Mouse (Mus musculus) megakaryocyte, adult 5-6 weeks (primary cell): Measurements from ENCODE around the gene Ssc4d. TPM values are rescaled to one million over a fixed set of nuclear protein-coding genes. Genes with fewer than 3 reads are reported as not detected.

ENCODE experiments used
- ATAC-seq: 2 replicates; pipeline ENCODE4 v1.8.0; 2016; ENCODE audit warnings: mild to moderate bottlenecking, inconsistent platforms; ENCODE audit not compliant: poor library complexity, severe bottlenecking
- total RNA-seq, 2 experiments: library from RNA; stranded (forward) in 1 of 2; stranded (reverse) in 1 of 2; fragments of 153-499, 151-499 nt in 1 of 2; fragments of 221-1000, 200-1000 nt in 1 of 2; gene quantifications; 2 replicates each; pipeline versions ENCODE4 v1.2.3 to v1.2.4; 2015 to 2017

The Ssc4d gene
- total RNA-seq (2015) (17.1 and 19.9 TPM in 2 replicates), total RNA-seq (2017) (6.0 and 7.4 TPM in 2 replicates)

GRCm38 (mm10) chr5:135974365-135974764, at the start of gene Ssc4d:
Ssc4d (minus strand) TSS chr5:135974531.
- ATAC-seq: no peak

- no peak for ATAC-seq
Measured at GRCm38 (mm10) chr5:136019907-136020306, 45.6 kb upstream of the Ssc4d start.

GRCm38 (mm10) chr5:136018726-136019125, 44.4 kb upstream of the Ssc4d start:
- no peak for ATAC-seq

- ATAC-seq: no peak
Measured at GRCm38 (mm10) chr5:136017262-136017661, 42.9 kb upstream of the Ssc4d start.

- ATAC-seq: no peak
Measured at GRCm38 (mm10) chr5:136016014-136016876, 41.9 kb upstream of the Ssc4d start.

GRCm38 (mm10) chr5:136015586-136015985, 41.3 kb upstream of the Ssc4d start:
- no peak for ATAC-seq

- ATAC-seq: peak; percentile 59
Measured at GRCm38 (mm10) chr5:136014877-136015276, 40.5 kb upstream of the Ssc4d start.

- no peak for ATAC-seq
Measured at GRCm38 (mm10) chr5:136007745-136008144, 33.4 kb upstream of the Ssc4d start.

GRCm38 (mm10) chr5:136004537-136004936, 30.2 kb upstream of the Ssc4d start:
- no peak for ATAC-seq

- ATAC-seq: no peak
Measured at GRCm38 (mm10) chr5:136002751-136003151, 28.4 kb upstream of the Ssc4d start.

- no peak for ATAC-seq
Measured at GRCm38 (mm10) chr5:136002325-136002724, 28.0 kb upstream of the Ssc4d start.

GRCm38 (mm10) chr5:136001222-136001621, 26.9 kb upstream of the Ssc4d start:
- ATAC-seq: no peak

GRCm38 (mm10) chr5:135996162-135996561, 21.8 kb upstream of the Ssc4d start:
- ATAC-seq: no peak

GRCm38 (mm10) chr5:135994725-135995687, 20.7 kb upstream of the Ssc4d start, which contains the start of gene Dtx2:
Dtx2 (plus strand) TSS chr5:135994800.
- ATAC-seq: peak; percentile 91

GRCm38 (mm10) chr5:135994335-135994724, 20.0 kb upstream of the Ssc4d start:
- ATAC-seq: no peak

GRCm38 (mm10) chr5:135993381-135993965, 19.1 kb upstream of the Ssc4d start:
- no peak for ATAC-seq

GRCm38 (mm10) chr5:135990601-135991000, 16.3 kb upstream of the Ssc4d start:
- peak; percentile 85 for ATAC-seq

GRCm38 (mm10) chr5:135987248-135987647, 12.9 kb upstream of the Ssc4d start:
- no peak for ATAC-seq

GRCm38 (mm10) chr5:135984546-135985044, 10.3 kb upstream of the Ssc4d start:
- ATAC-seq: no peak

GRCm38 (mm10) chr5:135982398-135982797, 8.1 kb upstream of the Ssc4d start:
- ATAC-seq: peak; percentile 86

GRCm38 (mm10) chr5:135979904-135980303, 5.6 kb upstream of the Ssc4d start, which contains the start of gene Zp3:
Zp3 (plus strand) TSS chr5:135980099.
- ATAC-seq: no peak
